Mouse (Mus musculus): Measurements from ENCODE around the gene Nyap1.

- no peak for TF ChIP-seq CTCF (IDR thresholded peaks at IDR 0.05; ENCODE audit: low read depth)
- TF ChIP-seq EP300 (IDR thresholded peaks at IDR 0.05; ENCODE audit: low read depth), result no peak
These were observed 14.0 kb upstream of the Nyap1 start for GRCm38 (mm10) chr5:137755425-137755824.

Measured in liver, embryonic 14.5 days (tissue).